Mouse (Mus musculus): ENCODE measurements around the gene Mars. TPM values are rescaled to one million over a fixed set of nuclear protein-coding genes. Genes with fewer than 3 reads are reported as not detected.

Mars gene
- total RNA-seq (2014; rRNA removed) (59.6 and 67.3 TPM in 2 replicates), polyA plus RNA-seq (2012; rRNA removed) (65.6 and 70.7 TPM in 2 replicates)

DNA sequence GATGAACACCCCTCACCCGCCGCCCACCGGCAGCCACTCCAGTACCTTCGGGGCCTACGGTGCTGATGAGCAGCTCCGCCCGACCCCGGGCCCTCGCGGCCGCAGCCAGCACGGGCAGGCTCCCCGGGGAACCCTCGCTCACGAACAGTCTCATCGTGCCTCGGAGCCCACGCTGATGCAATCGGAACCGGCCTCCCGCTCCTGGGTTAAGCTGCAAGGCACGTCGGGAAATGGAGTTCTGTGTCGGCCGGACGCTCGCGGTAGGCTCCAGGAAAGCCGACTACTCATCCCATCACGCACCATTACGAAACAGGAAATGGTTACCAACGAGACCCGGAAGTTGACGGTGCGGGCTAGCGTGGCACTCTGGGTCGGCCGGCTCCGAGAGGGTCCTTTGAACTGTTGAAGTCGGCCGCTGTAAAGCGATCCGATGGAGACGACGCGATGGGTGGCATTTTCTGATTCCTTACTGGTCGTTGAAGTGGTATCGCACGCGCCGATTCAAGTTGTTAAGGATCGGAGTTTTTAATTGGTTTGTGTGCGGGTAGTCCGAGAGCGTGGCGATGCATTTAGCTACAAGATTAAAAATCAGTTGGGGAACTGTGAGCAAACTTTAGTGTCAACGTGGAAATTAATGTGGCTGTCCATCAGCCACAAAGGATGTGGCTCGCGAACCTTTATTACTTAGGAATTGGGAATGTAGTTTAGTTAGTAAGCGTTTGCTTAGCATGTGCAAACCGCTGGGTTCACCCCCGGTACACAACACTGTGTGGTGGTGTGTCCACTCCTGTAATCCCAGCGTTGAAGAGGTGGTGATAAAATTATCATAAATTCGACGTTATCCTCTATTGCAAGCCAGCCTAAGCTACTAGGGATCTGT, at the start of gene Mars:
Gene Mars, minus strand, starts transcription at position 311 of the 880 bp plus-strand sequence.
- peak; percentile 53 for TF ChIP-seq POLR2A (IDR thresholded peaks at IDR 0.05; ENCODE audit: extremely low read depth, insufficient read depth, low read length)
- no peak for TF ChIP-seq CTCF (IDR thresholded peaks at IDR 0.05; ENCODE audit: low read depth, low read length)
- peaks cover 8% of the 10 kb centered on the region for H3K4me1 ChIP-seq (ENCODE audit: control insufficient read depth, insufficient read depth, low read length)
- peaks cover 6% of the 10 kb centered on the region; the same call in 1 of the 2 replicates for H3K79me2 ChIP-seq (ENCODE audit: control insufficient read depth, insufficient read depth, low read length)
- peaks cover 20% of the 10 kb centered on the region for H3K36me3 ChIP-seq (ENCODE audit: control insufficient read depth, insufficient read depth, low read length)
- H3K27me3 ChIP-seq (ENCODE audit: control insufficient read depth, insufficient read depth, low read length), result no peaks in the 10 kb centered on the region
- H3K4me3 ChIP-seq (ENCODE audit: insufficient read depth, low read depth, low read length), result peak within 1 kb of the TSS; percentile 77
- WGBS, result under 1% methylated on average over 65 of the region's 65 CpGs
- H3K27ac ChIP-seq (replicated peaks; ENCODE audit: insufficient read depth, low read depth, low read length), result peak within 1 kb of the TSS; percentile 90
- DNase-seq (ENCODE audit: extremely low read depth, low read depth, low spot score), result peak; percentile 96
- H3K9ac ChIP-seq (ENCODE audit: low read depth, low read length), result peak within 1 kb of the TSS; percentile 88

DNA sequence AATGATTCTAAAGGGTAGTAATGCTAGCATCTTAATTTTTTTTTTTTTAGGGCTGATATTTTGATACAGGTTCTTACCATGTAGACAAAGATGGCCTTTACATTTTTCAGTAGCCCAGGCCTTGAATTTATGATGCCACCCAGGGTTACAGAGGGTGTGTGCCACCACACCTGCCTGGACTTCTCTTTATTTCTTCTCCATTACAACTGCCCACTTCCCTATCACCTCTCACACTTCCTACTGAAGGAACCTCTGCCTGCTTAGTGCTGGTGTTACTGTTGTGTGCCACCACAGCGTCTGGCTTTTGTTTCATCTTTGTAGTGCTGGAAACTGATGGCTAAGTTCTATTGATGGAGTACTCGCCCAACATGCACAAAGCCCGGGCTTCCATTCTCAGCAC, 49.1 kb upstream of the Mars start:
- Histone ChIP-seq H3K4me1 (ENCODE audit: control insufficient read depth, insufficient read depth, low read length) (peaks cover 16% of the 10 kb centered on the region), H3K36me3 (ENCODE audit: control insufficient read depth, insufficient read depth, low read length) (peaks cover 18% of the 10 kb centered on the region), H3K27me3 (ENCODE audit: control insufficient read depth, insufficient read depth, low read length) (no peaks in the 10 kb centered on the region), H3K79me2 (ENCODE audit: control insufficient read depth, insufficient read depth, low read length) (peaks cover 7% of the 10 kb centered on the region; the same call in 1 of the 2 replicates), H3K9ac (ENCODE audit: low read depth, low read length) (no peak overlapping the region), H3K4me3 (ENCODE audit: insufficient read depth, low read depth, low read length) (no peak overlapping the region), H3K27ac (replicated peaks; ENCODE audit: insufficient read depth, low read depth, low read length) (no peak overlapping the region)
- TF ChIP-seq POLR2A (IDR thresholded peaks at IDR 0.05; ENCODE audit: extremely low read depth, insufficient read depth, low read length) (no peak), CTCF (IDR thresholded peaks at IDR 0.05; ENCODE audit: low read depth, low read length) (no peak)
- no peak for DNase-seq (ENCODE audit: extremely low read depth, low read depth, low spot score)
- WGBS, result 91% methylated on average over 3 of the region's 3 CpGs

GRCm38 (mm10) chr10:127355336-127355735, 43.8 kb upstream of the Mars start:
- Histone ChIP-seq H3K9ac (ENCODE audit: low read depth, low read length) (peak overlapping the region; percentile 13; the same call in 1 of the 2 replicates), H3K4me1 (ENCODE audit: control insufficient read depth, insufficient read depth, low read length) (peaks cover 36% of the 10 kb centered on the region), H3K79me2 (ENCODE audit: control insufficient read depth, insufficient read depth, low read length) (peaks cover 10% of the 10 kb centered on the region; the same call in 1 of the 2 replicates), H3K27me3 (ENCODE audit: control insufficient read depth, insufficient read depth, low read length) (no peaks in the 10 kb centered on the region), H3K27ac (replicated peaks; ENCODE audit: insufficient read depth, low read depth, low read length) (peak overlapping the region; percentile 88), H3K36me3 (ENCODE audit: control insufficient read depth, insufficient read depth, low read length) (peaks cover 4% of the 10 kb centered on the region; the same call in 1 of the 2 replicates), H3K4me3 (ENCODE audit: insufficient read depth, low read depth, low read length) (no peak overlapping the region)
- no peak for TF ChIP-seq CTCF (IDR thresholded peaks at IDR 0.05; ENCODE audit: low read depth, low read length)
- TF ChIP-seq POLR2A (IDR thresholded peaks at IDR 0.05; ENCODE audit: extremely low read depth, insufficient read depth, low read length), result no peak
- 18% methylated on average over 10 of the region's 10 CpGs for WGBS
- DNase-seq (ENCODE audit: extremely low read depth, low read depth, low spot score), result peak; percentile 99

GRCm38 (mm10) chr10:127353909-127354895, 42.6 kb upstream of the Mars start, which contains the start of gene Inhbe:
TSS of gene Inhbe (minus strand) at chr10:127354411.
- H3K27me3 ChIP-seq (ENCODE audit: control insufficient read depth, insufficient read depth, low read length), result no peaks in the 10 kb centered on the region
- peak; percentile 74 for DNase-seq (ENCODE audit: extremely low read depth, low read depth, low spot score)
- H3K9ac ChIP-seq (ENCODE audit: low read depth, low read length), result peak within 1 kb of the TSS; percentile 55
- peaks cover 13% of the 10 kb centered on the region; the same call in 1 of the 2 replicates for H3K79me2 ChIP-seq (ENCODE audit: control insufficient read depth, insufficient read depth, low read length)
- TF ChIP-seq CTCF (IDR thresholded peaks at IDR 0.05; ENCODE audit: low read depth, low read length), result peak; percentile 89
- no peak for TF ChIP-seq POLR2A (IDR thresholded peaks at IDR 0.05; ENCODE audit: extremely low read depth, insufficient read depth, low read length)
- no peak within 1 kb of the TSS for H3K4me3 ChIP-seq (ENCODE audit: insufficient read depth, low read depth, low read length)
- peak within 1 kb of the TSS; percentile 88 for H3K27ac ChIP-seq (replicated peaks; ENCODE audit: insufficient read depth, low read depth, low read length)
- H3K36me3 ChIP-seq (ENCODE audit: control insufficient read depth, insufficient read depth, low read length), result peaks cover 11% of the 10 kb centered on the region; the same call in 1 of the 2 replicates
- WGBS, result 60% methylated on average over 18 of the region's 18 CpGs
- H3K4me1 ChIP-seq (ENCODE audit: control insufficient read depth, insufficient read depth, low read length), result peaks cover 36% of the 10 kb centered on the region

GRCm38 (mm10) chr10:127352766-127353165, 41.2 kb upstream of the Mars start:
- Histone ChIP-seq H3K4me3 (ENCODE audit: insufficient read depth, low read depth, low read length) (peak overlapping the region; percentile 7; the same call in 1 of the 2 replicates), H3K79me2 (ENCODE audit: control insufficient read depth, insufficient read depth, low read length) (peaks cover 13% of the 10 kb centered on the region; the same call in 1 of the 2 replicates), H3K9ac (ENCODE audit: low read depth, low read length) (peak overlapping the region; percentile 14), H3K36me3 (ENCODE audit: control insufficient read depth, insufficient read depth, low read length) (peaks cover 8% of the 10 kb centered on the region; the same call in 1 of the 2 replicates), H3K27me3 (ENCODE audit: control insufficient read depth, insufficient read depth, low read length) (no peaks in the 10 kb centered on the region), H3K4me1 (ENCODE audit: control insufficient read depth, insufficient read depth, low read length) (peaks cover 35% of the 10 kb centered on the region), H3K27ac (replicated peaks; ENCODE audit: insufficient read depth, low read depth, low read length) (peak overlapping the region; percentile 88)
- TF ChIP-seq POLR2A (IDR thresholded peaks at IDR 0.05; ENCODE audit: extremely low read depth, insufficient read depth, low read length) (no peak), CTCF (IDR thresholded peaks at IDR 0.05; ENCODE audit: low read depth, low read length) (no peak)
- 62% methylated on average over 11 of the region's 11 CpGs for WGBS
- peak; percentile 64 for DNase-seq (ENCODE audit: extremely low read depth, low read depth, low spot score)
